Mouse (Mus musculus): ENCODE measurements around the gene 3830417A13Rik. TPM values are rescaled to one million over a fixed set of nuclear protein-coding genes. Genes with fewer than 3 reads are reported as not detected.

Gene 3830417A13Rik
- polyA plus RNA-seq (2014; fragmentation: Nextera tagmentation; extraction: Ambion mirVana), result 0.33 and 0.43 TPM in 2 replicates

GRCm38 (mm10) chrX:64173248-64173647 lies at the start of gene 3830417A13Rik:
Gene 3830417A13Rik, plus strand, starts transcription at chrX:64173548.
- Histone ChIP-seq H3K4me2 (ENCODE audit: low read depth, low read length, severe bottlenecking) (no peak within 1 kb of the TSS), H3K4me3 (ENCODE audit: low read depth, low read length) (no peak within 1 kb of the TSS), H3K27me3 (ENCODE audit: control insufficient read depth, insufficient read depth, low read length) (no peaks in the 10 kb centered on the region), H3K9me3 (ENCODE audit: control insufficient read depth, low read length) (no peaks in the 10 kb centered on the region), H3K4me1 (replicated peaks; ENCODE audit: control insufficient read depth, insufficient read depth, low read length) (no peaks in the 10 kb centered on the region), H3K36me3 (ENCODE audit: control insufficient read depth, insufficient read depth, low read length) (no peaks in the 10 kb centered on the region), H3K9ac (ENCODE audit: low read length) (no peak within 1 kb of the TSS), H3K27ac (ENCODE audit: low read depth, low read length) (no peak within 1 kb of the TSS)
- 89% methylated on average over 11 of the region's 11 CpGs for WGBS
- ATAC-seq (replicated peaks; ENCODE audit: low FRiP score) (no peak), DNase-seq (ENCODE audit: low spot score) (no peak)

DNA sequence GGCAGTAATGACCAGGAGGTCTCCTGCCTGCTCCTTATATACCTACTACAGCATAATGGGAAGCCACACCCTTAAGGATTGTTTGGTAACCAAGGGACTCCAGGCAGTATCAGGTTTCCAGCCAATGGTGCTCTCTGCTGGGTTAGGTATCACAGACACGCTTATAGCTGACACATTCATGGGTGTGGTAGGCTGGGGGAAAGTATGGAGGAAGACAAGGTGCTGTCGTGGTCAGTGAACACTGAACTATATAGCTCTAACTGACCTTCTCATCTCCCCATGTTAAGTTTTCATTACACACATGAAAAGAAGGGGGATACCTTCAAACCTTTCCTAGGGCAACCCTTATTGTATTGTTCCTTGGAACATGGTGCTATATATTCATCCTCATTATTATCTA lies 21.2 kb upstream of the 3830417A13Rik start, which contains the start of gene Gm6760:
Gene Gm6760 (minus strand): TSS at position 101 of the 400 bp plus-strand sequence.
- Histone ChIP-seq H3K4me1 (replicated peaks; ENCODE audit: control insufficient read depth, insufficient read depth, low read length) (no peaks in the 10 kb centered on the region), H3K4me2 (ENCODE audit: low read depth, low read length, severe bottlenecking) (no peak within 1 kb of the TSS), H3K27me3 (ENCODE audit: control insufficient read depth, insufficient read depth, low read length) (no peaks in the 10 kb centered on the region), H3K9ac (ENCODE audit: low read length) (no peak within 1 kb of the TSS), H3K4me3 (ENCODE audit: low read depth, low read length) (no peak within 1 kb of the TSS), H3K36me3 (ENCODE audit: control insufficient read depth, insufficient read depth, low read length) (no peaks in the 10 kb centered on the region), H3K27ac (ENCODE audit: low read depth, low read length) (no peak within 1 kb of the TSS), H3K9me3 (ENCODE audit: control insufficient read depth, low read length) (no peaks in the 10 kb centered on the region)
- ATAC-seq (replicated peaks; ENCODE audit: low FRiP score), result no peak
- WGBS, result 79% methylated on average over 2 of the region's 2 CpGs
- no peak for DNase-seq (ENCODE audit: low spot score)

DNA sequence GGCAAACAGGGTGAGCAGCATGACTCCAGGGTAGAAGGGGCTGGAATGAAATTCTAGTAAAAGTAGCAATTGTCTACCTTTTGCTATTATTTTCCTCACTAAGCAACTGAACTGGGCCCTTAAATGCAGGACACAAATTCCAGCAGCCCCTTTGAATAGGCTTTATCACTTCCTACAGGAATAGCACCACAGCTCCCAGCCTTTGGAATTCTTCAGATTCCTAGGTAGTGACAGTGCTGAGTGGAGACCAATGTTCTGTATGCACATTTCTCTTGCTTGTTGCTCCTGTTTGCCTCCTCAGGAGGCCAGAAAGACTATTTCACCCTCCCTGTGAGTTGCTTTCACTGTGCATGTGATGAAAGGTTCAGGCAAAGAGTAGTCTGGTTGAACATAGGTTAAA lies 7.9 kb downstream of the 3830417A13Rik start:
- no peak overlapping the region for H3K27ac ChIP-seq (ENCODE audit: low read depth, low read length)
- DNase-seq (ENCODE audit: low spot score), result no peak
- H3K27me3 ChIP-seq (ENCODE audit: control insufficient read depth, insufficient read depth, low read length), result no peaks in the 10 kb centered on the region
- H3K36me3 ChIP-seq (ENCODE audit: control insufficient read depth, insufficient read depth, low read length), result no peaks in the 10 kb centered on the region
- no peak overlapping the region for H3K9ac ChIP-seq (ENCODE audit: low read length)
- no peaks in the 10 kb centered on the region for H3K9me3 ChIP-seq (ENCODE audit: control insufficient read depth, low read length)
- no peak overlapping the region for H3K4me3 ChIP-seq (ENCODE audit: low read depth, low read length)
- no peak for ATAC-seq (replicated peaks; ENCODE audit: low FRiP score)
- no peaks in the 10 kb centered on the region for H3K4me1 ChIP-seq (replicated peaks; ENCODE audit: control insufficient read depth, insufficient read depth, low read length)
- H3K4me2 ChIP-seq (ENCODE audit: low read depth, low read length, severe bottlenecking), result no peak overlapping the region

Other genes with a start within 250 kb of the 3830417A13Rik start
- gene Gm6760, start 21.4 kb upstream of the 3830417A13Rik start, polyA plus RNA-seq (2014; fragmentation: Nextera tagmentation; extraction: Ambion mirVana), result not detected in 2 replicates
- gene Slitrk4, start 103.4 kb downstream of the 3830417A13Rik start, polyA plus RNA-seq (2014; fragmentation: Nextera tagmentation; extraction: Ambion mirVana), result 3.4 and 4.2 TPM in 2 replicates